Mouse (Mus musculus): ENCODE data around the gene Hook2.

The Hook2 gene

GRCm38 (mm10) chr8:84989311-84989731 is 1.1 kb upstream of the Hook2 start:
- DNase-seq = peak; percentile 71

GRCm38 (mm10) chr8:84989810-84990209 is 593 bp upstream of the Hook2 start:
- DNase-seq = peak; percentile 97

- DNase-seq = peak; percentile 86
Observed at GRCm38 (mm10) chr8:84990836-84991235, 433 bp downstream of the Hook2 start.

DNA sequence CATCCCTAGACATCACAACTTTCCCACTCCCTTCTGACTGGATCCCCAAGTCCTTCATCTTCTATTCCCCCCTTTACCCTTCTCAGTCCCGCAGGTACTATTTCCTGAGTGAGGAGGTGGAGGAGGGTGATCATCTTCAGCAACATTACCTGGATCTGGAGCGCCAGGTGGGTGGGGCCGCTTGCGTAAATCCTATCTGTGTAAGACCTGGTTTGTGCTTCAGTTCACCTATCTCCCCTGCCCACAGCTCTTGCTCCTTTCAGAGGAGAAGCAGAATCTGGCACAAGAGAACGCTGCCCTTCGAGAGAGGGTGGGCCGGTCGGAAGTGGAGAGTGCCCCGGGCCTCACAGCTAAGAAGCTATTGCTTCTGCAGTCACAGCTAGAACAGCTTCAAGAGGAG is 4.0 kb downstream of the Hook2 start:
- no peak for DNase-seq

DNA sequence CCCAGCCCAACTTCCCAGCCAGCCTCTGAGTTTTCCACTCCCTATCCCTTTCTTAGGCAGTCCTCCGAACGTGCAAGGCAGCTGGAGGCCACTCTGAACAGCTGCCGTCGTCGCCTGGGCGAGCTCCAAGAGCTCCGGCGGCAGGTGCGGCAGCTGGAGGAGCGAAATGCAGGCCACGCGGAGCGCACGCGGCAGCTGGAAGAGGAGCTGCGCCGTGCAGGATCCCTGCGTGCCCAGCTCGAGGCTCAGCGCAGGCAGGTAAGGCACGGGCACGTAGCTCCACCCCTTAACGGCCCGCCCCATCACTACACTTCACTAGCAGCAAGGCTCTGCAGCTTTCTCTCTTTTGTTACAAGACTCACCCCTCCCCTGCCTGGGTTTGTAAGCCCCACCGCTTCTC is 5.3 kb downstream of the Hook2 start:
- no peak for DNase-seq

DNA sequence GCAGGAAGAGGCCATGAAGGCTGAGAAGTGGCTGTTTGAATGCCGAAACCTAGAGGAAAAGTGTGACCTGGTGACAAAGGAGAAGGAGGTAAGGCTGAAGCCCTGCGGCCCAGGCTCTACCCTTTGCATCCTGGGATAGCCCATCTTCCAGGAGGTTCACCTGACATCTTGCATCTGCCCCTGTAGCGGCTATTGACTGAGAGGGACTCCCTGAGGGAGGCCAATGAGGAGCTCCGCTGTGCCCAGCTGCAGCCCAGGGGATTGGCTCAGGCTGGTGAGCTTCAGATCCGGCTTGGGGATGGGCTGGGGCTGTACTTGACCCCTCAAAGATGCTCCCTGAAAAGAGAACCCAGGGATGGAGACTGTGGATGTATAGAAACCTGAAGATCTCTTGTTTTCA is 6.6 kb downstream of the Hook2 start:
- DNase-seq = no peak

- peak; percentile 93 for DNase-seq
Observed at GRCm38 (mm10) chr8:84997649-84998295, 7.4 kb downstream of the Hook2 start.

GRCm38 (mm10) chr8:85007686-85008085 is 17.3 kb downstream of the Hook2 start:
- DNase-seq = peak; percentile 74

DNA sequence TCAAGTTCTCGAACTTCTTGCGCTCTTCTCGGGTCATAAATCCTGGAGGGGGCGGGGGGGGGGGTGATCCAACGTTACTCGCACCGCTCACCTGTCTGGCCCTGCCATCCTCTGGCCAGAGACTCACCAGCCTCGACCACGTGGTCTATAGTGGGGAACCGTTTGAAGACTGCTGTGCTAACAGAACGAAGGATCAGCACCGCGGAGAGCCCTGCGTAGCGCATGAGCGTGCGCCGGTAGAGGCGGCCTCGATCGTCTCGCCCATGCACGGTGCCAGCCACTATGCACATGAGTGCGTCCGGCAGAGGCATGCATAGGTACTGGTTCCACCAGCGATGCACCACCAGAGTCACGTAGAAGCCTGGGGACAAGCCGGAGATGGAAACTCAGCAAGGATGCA is 20.8 kb downstream of the Hook2 start:
- DNase-seq = no peak

- peak; percentile 83 for DNase-seq
Observed at GRCm38 (mm10) chr8:85013230-85013840, 22.9 kb downstream of the Hook2 start.

DNA sequence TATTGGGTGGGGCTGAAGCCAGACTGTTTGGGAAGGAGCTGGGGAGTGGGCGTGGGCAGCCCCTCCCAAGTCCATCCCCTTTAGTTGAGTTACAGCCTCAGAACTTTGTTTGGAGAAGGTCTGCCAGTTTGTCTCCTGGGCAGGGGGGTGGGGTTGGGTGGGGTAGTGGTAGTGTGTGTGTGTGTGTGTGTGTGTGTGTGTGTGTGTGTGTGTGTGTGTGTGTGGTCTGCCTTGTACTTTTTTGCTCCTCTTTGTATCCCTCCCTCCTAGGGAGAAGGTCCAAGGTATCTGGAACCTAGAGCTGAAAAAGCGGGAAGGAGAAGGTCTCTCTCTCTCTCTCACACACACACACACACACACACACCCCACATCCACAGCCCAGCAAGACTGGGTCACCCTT is 24.0 kb downstream of the Hook2 start, which contains the start of gene Best2:
TSS of gene Best2 (minus strand) at position 101 of the 400 bp plus-strand sequence.
- DNase-seq = no peak

- no peak for DNase-seq
Observed at GRCm38 (mm10) chr8:85016724-85017123, 26.3 kb downstream of the Hook2 start.

DNA sequence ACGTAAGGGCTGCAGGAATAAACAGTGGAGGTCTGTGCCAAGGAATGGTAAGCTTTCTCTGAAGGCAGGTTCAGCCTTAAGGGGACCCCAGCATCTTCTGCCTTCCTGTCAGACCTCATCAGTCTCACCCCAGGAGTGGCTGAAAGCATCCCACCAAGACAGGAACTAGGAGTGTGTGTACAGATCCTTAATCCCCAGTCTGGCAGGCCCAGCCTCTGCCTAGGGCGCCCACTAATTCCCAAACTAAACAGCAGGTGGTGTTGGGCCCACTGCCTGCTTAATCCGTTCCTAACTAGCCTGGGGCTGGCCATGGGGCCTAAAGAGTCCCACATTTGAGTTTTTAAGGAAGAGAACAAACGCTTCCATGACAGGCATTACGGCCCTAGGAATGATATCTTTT is 26.8 kb downstream of the Hook2 start:
- DNase-seq = no peak

GRCm38 (mm10) chr8:85021514-85022055 is 31.2 kb downstream of the Hook2 start:
- DNase-seq = no peak

GRCm38 (mm10) chr8:85023846-85024245 is 33.4 kb downstream of the Hook2 start:
- DNase-seq = no peak

DNA sequence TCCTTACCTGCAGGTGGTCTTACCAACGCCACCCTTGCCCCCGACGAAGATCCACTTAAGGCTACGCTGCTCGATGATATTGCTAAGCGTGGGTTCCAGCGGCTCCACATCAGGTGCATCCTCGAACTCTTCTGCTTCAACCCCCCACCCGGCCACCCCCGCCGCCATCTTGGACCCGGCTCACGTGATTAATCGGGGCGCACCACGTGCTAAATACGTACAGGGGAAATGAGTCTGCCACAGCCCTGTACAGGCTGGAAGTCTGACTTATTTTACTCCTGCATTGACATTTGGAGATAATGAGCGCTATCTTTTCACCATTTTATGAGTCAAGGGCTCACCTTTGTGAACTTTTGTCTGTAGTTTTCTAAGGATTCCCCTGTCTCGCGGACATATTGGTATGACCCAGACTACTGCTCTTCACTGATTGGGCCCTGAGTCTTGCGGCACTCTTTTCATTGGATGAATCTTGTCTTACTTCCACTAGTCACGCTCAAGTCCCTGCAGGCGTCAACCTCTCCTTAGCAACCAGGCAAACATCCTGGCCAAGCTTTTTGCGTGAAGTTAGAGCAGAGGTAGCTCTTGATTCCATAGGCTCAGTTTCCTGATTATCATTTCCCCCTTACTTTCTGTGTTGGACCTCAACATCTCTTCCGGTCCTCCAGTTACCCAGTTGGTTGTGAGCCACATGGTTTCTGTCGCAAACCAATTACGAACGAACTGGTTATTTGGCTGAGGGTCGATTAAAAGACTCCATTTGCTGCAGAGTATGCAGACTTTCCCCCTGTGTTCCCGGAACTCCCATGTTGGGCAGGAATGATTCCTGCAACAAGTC is 34.9 kb downstream of the Hook2 start, which contains the start of gene Asna1:
TSS of gene Asna1 (minus strand) at position 184 of the 835 bp plus-strand sequence.
- peak; percentile 89 for DNase-seq

- DNase-seq = peak; percentile 99
Observed at GRCm38 (mm10) chr8:85026670-85027515, 36.5 kb downstream of the Hook2 start, which contains the start of gene Trir. Trir (plus strand) TSS chr8:85026823.

DNA sequence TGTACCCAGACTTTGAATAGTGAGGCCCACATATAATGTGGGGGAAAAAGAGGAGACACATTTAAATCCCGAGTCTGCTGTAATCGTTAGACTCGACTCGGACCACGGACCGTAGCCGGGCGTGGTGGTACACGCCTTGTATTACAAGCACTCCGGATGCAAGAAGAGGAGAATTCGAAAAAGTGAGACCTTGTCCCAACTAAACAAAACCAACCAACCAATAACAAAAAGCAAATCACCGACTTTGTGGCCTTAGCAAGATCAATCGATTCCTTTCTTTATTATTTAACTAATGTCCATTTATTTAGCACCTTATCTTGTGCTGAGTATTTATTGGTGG is 37.1 kb downstream of the Hook2 start:
- DNase-seq = peak; percentile 27

GRCm38 (mm10) chr8:85027922-85028321 is 37.5 kb downstream of the Hook2 start:
- no peak for DNase-seq

DNA sequence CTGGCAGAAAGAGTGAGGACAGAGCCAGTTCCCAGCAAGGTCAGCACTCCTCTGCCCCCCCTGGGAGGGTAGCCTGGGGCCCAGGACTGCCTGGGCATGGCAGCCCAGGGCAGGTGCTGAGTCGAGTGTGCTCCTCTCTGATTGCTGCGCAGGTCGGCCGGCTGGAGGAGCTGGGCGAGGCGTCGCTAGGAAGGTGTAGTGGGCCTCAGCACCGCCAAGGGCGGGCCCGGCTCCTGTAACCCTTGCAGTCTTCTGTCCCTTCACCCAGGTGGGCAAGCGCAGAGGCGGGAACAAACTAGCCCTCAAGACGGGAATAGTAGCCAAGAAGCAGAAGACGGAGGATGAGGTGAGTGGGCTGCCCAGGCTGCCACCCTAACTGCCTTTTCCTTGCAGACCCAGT is 38.9 kb downstream of the Hook2 start:
- DNase-seq = no peak

DNA sequence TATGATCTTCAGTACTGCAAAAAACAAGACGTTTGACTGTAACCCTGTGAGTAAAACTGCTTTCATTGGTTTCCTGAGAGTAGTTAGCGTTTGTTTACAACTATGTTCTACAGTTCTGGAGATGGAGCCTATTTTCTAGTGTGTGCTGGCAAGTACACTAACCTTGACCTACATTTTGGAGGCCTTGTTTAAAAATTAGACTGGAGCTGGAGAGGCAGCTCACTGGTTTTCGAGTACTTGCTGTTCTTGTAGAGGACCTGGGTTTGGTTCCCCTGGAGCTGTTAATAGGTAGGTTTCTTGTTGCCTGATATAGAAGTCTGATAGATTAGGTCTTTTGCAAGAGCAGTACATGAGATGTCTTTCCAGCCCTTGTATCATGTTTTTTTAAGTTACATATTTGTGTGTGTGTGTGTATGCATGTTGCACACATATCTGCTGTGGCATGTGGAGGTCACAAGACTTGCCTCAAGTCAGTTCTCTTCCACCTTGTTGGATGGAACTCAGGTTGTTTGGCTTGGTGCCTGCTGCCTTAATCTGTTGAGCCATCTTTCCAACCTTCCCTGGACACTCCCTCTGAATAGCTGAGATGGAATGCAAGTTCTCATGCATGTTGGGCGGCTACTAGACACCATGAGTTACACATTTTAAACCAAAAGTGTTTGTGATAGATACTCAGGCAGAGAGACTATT is 42.4 kb downstream of the Hook2 start:
- no peak for DNase-seq

GRCm38 (mm10) chr8:85033867-85034266 is 43.5 kb downstream of the Hook2 start:
- peak; percentile 42 for DNase-seq

All from lung, postnatal 10 days (tissue).